Mouse (Mus musculus): ENCODE results near the gene Scarf1. TPM values are rescaled to one million over a fixed set of nuclear protein-coding genes. Genes with fewer than 3 reads are reported as not detected.

Scarf1 gene
- polyA plus RNA-seq, 1 experiment from 2014 or later: 3.9 TPM

GRCm38 (mm10) chr11:75561410-75561791 is 48.1 kb downstream of the Scarf1 start:
- no peak for ATAC-seq (ENCODE audit: low FRiP score)
- Histone ChIP-seq H3K9ac (no peak overlapping the region), H3K36me3 (replicated peaks) (peaks cover 5% of the 10 kb centered on the region), H3K27ac (no peak overlapping the region), H3K4me3 (replicated peaks) (no peak overlapping the region), H3K4me1 (no peaks in the 10 kb centered on the region), H3K27me3 (no peaks in the 10 kb centered on the region), H3K9me3 (no peaks in the 10 kb centered on the region), H3K4me2 (no peak overlapping the region)
- WGBS: 90% methylated on average over 5 of the region's 5 CpGs

DNA sequence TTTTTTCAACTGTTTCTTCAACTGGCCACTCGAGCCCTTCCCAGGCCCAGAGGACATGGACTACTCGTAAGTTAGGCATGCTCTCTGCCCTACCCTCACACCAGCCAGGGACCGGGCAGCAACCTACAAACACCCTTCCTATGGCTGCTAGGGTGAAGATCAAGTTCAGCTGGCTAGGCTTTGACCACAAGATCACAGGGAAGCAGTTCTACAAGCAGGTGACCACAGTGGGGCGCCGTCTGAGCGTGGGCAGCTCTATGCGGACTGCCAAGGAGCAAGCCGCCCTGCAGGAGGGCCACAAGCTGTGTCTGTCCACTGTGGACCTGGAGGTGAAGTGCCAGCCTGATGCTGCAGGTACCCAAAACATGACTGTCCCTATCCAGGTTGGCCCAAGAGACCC is 49.5 kb downstream of the Scarf1 start:
- 88% methylated on average over 8 of the region's 8 CpGs for WGBS
- Histone ChIP-seq H3K4me3 (replicated peaks) (no peak overlapping the region), H3K4me2 (no peak overlapping the region), H3K27ac (no peak overlapping the region), H3K27me3 (no peaks in the 10 kb centered on the region), H3K9me3 (no peaks in the 10 kb centered on the region), H3K9ac (no peak overlapping the region), H3K4me1 (no peaks in the 10 kb centered on the region), H3K36me3 (replicated peaks) (peaks cover 11% of the 10 kb centered on the region)
- ATAC-seq (ENCODE audit: low FRiP score): no peak

DNA sequence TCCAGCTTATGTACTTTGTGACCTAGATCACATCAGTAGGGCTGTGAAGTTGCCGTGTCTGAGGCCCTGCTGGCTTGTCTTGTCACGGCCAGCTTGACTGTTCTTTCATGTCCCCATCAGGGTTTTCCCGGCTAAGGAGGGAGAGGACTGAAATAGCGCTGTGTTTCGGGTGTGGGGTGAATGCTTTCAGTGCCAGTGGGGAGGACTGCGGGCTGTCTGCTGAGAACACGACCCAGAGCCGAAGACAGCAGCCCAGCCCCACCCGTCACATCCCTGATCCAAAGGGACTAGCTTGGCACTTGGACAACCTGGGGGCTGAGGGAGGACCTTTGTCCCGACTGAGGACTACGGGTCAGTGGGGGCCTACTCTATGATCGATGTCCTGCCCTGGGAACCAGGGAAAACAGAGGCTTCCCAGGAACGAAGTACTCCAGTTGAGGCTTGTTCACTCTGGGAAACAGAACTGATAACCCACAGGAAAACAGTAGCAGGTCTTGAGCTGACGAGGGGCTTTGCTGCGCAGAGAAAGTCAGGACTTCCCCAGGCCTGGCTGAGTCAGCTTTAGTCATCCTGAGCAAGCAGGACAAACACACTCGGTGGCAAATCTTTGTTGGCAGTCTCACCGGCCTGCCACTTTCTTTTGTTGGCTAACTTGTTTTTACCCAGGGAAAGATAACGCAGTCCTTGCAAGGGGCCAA is 50.7 kb downstream of the Scarf1 start:
- Histone ChIP-seq H3K4me2 (no peak overlapping the region), H3K27ac (no peak overlapping the region), H3K4me1 (no peaks in the 10 kb centered on the region), H3K36me3 (replicated peaks) (peaks cover 17% of the 10 kb centered on the region), H3K4me3 (replicated peaks) (no peak overlapping the region), H3K27me3 (no peaks in the 10 kb centered on the region), H3K9me3 (no peaks in the 10 kb centered on the region), H3K9ac (no peak overlapping the region)
- 79% methylated on average over 18 of the region's 18 CpGs for WGBS
- no peak for ATAC-seq (ENCODE audit: low FRiP score)

DNA sequence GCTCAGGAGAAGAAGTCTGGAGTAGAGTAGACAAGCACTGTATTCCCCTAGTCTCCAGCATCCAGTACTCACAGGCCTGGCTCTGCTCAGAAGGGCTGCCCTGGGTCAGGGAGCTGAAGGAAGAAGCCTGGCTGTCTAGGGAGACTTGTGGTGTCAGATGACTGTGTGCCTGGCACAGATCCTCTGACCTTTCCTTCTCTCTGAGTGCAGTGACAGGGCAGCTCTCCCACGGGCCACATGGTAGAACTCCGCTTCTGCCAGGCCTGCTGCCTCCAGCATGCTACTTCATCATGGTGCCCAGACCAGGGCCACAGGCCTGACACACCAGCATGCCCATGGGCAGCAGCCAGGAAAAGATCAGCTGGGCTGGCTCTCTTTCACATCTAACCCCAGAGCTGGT is 52.5 kb downstream of the Scarf1 start:
- H3K4me3 ChIP-seq (replicated peaks): no peak overlapping the region
- H3K27me3 ChIP-seq: no peaks in the 10 kb centered on the region
- H3K27ac ChIP-seq: no peak overlapping the region
- no peaks in the 10 kb centered on the region for H3K4me1 ChIP-seq
- ATAC-seq (ENCODE audit: low FRiP score): no peak
- H3K9ac ChIP-seq: no peak overlapping the region
- WGBS: 92% methylated on average over 2 of the region's 2 CpGs
- H3K36me3 ChIP-seq (replicated peaks): peaks cover 30% of the 10 kb centered on the region
- no peaks in the 10 kb centered on the region for H3K9me3 ChIP-seq
- no peak overlapping the region for H3K4me2 ChIP-seq

- Histone ChIP-seq H3K9me3 (no peaks in the 10 kb centered on the region), H3K4me3 (replicated peaks) (no peak overlapping the region), H3K36me3 (replicated peaks) (peaks cover 26% of the 10 kb centered on the region), H3K27ac (no peak overlapping the region), H3K27me3 (no peaks in the 10 kb centered on the region), H3K9ac (no peak overlapping the region), H3K4me2 (no peak overlapping the region), H3K4me1 (no peaks in the 10 kb centered on the region)
- WGBS: 80% methylated on average over 13 of the region's 13 CpGs
- ATAC-seq (ENCODE audit: low FRiP score): no peak
Observed at GRCm38 (mm10) chr11:75566276-75567196, 53.2 kb downstream of the Scarf1 start.

- H3K36me3 ChIP-seq (replicated peaks): peaks cover 25% of the 10 kb centered on the region
- H3K9me3 ChIP-seq: no peaks in the 10 kb centered on the region
- peaks cover 8% of the 10 kb centered on the region for H3K4me1 ChIP-seq
- 67% methylated on average over 9 of the region's 9 CpGs for WGBS
- H3K9ac ChIP-seq: no peak overlapping the region
- no peaks in the 10 kb centered on the region for H3K27me3 ChIP-seq
- H3K4me2 ChIP-seq: no peak overlapping the region
- H3K4me3 ChIP-seq (replicated peaks): no peak overlapping the region
- H3K27ac ChIP-seq: no peak overlapping the region
- ATAC-seq (ENCODE audit: low FRiP score): no peak
Observed at GRCm38 (mm10) chr11:75567346-75568114, 54.2 kb downstream of the Scarf1 start.

GRCm38 (mm10) chr11:75568115-75568511 is 54.8 kb downstream of the Scarf1 start:
- 79% methylated on average over 6 of the region's 6 CpGs for WGBS
- no peak overlapping the region for H3K4me2 ChIP-seq
- H3K9ac ChIP-seq: no peak overlapping the region
- no peak overlapping the region for H3K27ac ChIP-seq
- H3K27me3 ChIP-seq: no peaks in the 10 kb centered on the region
- ATAC-seq (ENCODE audit: low FRiP score): no peak
- H3K9me3 ChIP-seq: no peaks in the 10 kb centered on the region
- peaks cover 25% of the 10 kb centered on the region for H3K36me3 ChIP-seq (replicated peaks)
- peaks cover 14% of the 10 kb centered on the region for H3K4me1 ChIP-seq
- H3K4me3 ChIP-seq (replicated peaks): no peak overlapping the region

- no peak overlapping the region for H3K27ac ChIP-seq
- H3K36me3 ChIP-seq (replicated peaks): peaks cover 25% of the 10 kb centered on the region
- WGBS: 94% methylated on average over 12 of the region's 12 CpGs
- peaks cover 16% of the 10 kb centered on the region for H3K4me1 ChIP-seq
- no peak overlapping the region for H3K9ac ChIP-seq
- no peak overlapping the region for H3K4me3 ChIP-seq (replicated peaks)
- no peak overlapping the region for H3K4me2 ChIP-seq
- H3K9me3 ChIP-seq: no peaks in the 10 kb centered on the region
- ATAC-seq (ENCODE audit: low FRiP score): no peak
- 0 out of 2 replicates have a peak, but pooled peaks cover under 1% of the 10 kb centered on the region for H3K27me3 ChIP-seq
Observed at GRCm38 (mm10) chr11:75568962-75569361, 55.6 kb downstream of the Scarf1 start.

GRCm38 (mm10) chr11:75570375-75571125 is 57.2 kb downstream of the Scarf1 start:
- 87% methylated on average over 17 of the region's 17 CpGs for WGBS
- Histone ChIP-seq H3K27me3 (0 out of 2 replicates have a peak, but pooled peaks cover 3% of the 10 kb centered on the region), H3K4me1 (peaks cover 16% of the 10 kb centered on the region), H3K9me3 (no peaks in the 10 kb centered on the region), H3K27ac (no peak overlapping the region), H3K4me2 (no peak overlapping the region), H3K36me3 (replicated peaks) (peaks cover 25% of the 10 kb centered on the region), H3K4me3 (replicated peaks) (no peak overlapping the region), H3K9ac (no peak overlapping the region)
- ATAC-seq (ENCODE audit: low FRiP score): no peak

DNA sequence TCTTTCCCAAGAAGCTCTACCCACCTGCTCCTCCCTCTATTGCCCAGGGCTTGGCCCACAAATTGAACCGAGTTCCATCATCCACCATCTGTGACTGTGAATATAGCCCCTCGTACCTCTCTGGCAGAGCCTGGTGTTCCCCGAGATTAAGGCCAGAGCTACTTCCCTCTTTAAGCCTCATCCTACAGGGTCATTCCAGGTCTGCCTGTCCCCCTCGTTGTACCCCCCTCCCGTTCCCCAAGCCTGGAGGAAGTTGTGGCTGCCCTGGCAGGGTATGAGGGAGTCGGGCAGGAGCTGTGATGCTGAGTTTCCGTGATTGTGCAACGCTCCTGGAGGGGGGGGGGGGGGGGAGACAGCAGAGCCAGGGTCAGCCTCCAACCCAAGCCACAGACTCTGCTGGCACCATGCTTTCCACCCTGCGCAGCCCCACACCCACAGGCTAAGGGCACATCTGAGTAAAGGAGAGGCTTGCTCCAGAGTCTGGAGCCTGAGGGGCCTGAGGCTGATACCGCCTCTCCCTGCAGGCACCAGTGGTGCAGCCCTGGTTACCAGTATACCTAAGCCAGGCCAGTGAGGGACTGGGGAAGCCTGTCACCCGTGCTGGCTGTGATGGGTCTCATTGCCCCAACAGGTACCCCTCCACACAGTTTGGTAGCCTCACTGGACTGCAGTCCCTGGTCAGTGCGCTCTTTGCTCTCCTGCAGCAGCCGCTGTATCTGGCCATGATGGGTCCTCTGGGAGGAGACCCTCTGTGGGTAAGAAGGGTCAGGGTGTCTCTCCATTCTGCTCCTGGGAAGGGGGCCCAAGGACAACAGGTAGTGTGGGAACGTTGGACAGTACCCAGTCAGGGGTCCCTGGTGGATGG is 58.0 kb downstream of the Scarf1 start:
- Histone ChIP-seq H3K9me3 (no peaks in the 10 kb centered on the region), H3K27me3 (0 out of 2 replicates have a peak, but pooled peaks cover 3% of the 10 kb centered on the region), H3K4me2 (no peak overlapping the region), H3K27ac (no peak overlapping the region), H3K9ac (peak overlapping the region; percentile 25; the same call in 1 of the 2 replicates), H3K4me1 (peaks cover 16% of the 10 kb centered on the region), H3K4me3 (replicated peaks) (no peak overlapping the region), H3K36me3 (replicated peaks) (peaks cover 25% of the 10 kb centered on the region)
- WGBS: 76% methylated on average over 14 of the region's 14 CpGs
- ATAC-seq (ENCODE audit: low FRiP score): no peak

DNA sequence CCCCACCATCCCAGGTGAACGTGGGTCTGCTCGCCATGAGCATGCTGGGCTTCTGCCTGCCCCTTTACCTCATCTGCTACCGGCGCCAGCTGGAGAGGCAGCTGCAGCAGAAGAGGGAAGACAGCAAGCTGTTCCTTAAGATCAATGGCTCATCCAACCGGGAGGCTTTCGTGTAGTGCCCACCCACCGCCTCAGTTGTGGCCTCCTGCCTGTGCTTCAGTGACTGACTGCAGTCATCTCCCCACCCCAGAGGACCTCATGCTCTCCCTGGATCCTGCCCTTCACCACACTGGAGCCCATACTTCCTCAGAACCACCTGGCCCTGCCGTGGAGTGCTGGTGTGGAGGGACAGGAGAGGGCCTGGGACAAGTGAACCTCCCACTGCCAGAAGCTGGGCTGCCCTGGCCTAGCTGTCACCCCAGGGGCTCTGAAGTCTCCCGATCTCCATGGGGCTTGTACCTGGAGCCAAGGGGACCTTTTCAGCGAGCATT is 59.0 kb downstream of the Scarf1 start:
- H3K4me1 ChIP-seq: peaks cover 16% of the 10 kb centered on the region
- WGBS: 13% methylated on average over 10 of the region's 10 CpGs
- no peaks in the 10 kb centered on the region for H3K9me3 ChIP-seq
- H3K36me3 ChIP-seq (replicated peaks): peaks cover 19% of the 10 kb centered on the region
- no peak overlapping the region for H3K4me3 ChIP-seq (replicated peaks)
- peak overlapping the region; percentile 69 for H3K27ac ChIP-seq
- peak; percentile 33; the same call in 1 of the 2 replicates for ATAC-seq (ENCODE audit: low FRiP score)
- peak overlapping the region; percentile 11; the same call in 1 of the 2 replicates for H3K4me2 ChIP-seq
- H3K27me3 ChIP-seq: 0 out of 2 replicates have a peak, but pooled peaks cover 3% of the 10 kb centered on the region
- peak overlapping the region; percentile 25 for H3K9ac ChIP-seq
